Mouse (Mus musculus): ENCODE measurements around the gene Mfn1. TPM values are rescaled to one million over a fixed set of nuclear protein-coding genes. Genes with fewer than 3 reads are reported as not detected.

Mfn1 gene
- polyA plus RNA-seq, 1 experiment = 23.4 TPM

GRCm38 (mm10) chr3:32492097-32493090 is 36.9 kb upstream of the Mfn1 start, which contains the start of gene Kcnmb3:
Gene Kcnmb3, minus strand, starts transcription at chr3:32492231.
- WGBS = 73% methylated on average over 11 of the region's 11 CpGs
- H3K27ac ChIP-seq (ENCODE audit: control insufficient read depth, insufficient read depth, low read depth, low read length, poor library complexity) = peak within 1 kb of the TSS; percentile 41; the same call in 1 of the 2 replicates
- H3K4me3 ChIP-seq (replicated peaks; ENCODE audit: control insufficient read depth, low read depth, low read length) = no peak within 1 kb of the TSS
- no peak for TF ChIP-seq CTCF (IDR thresholded peaks at IDR 0.05; ENCODE audit: control insufficient read depth, insufficient read depth, low read length)
- TF ChIP-seq POLR2A (IDR thresholded peaks at IDR 0.05; ENCODE audit: borderline replicate concordance, control insufficient read depth, low read depth, low read length) = no peak
- H3K4me1 ChIP-seq (ENCODE audit: control insufficient read depth, insufficient read depth, low read length) = no peaks in the 10 kb centered on the region; the same call in 1 of the 2 replicates

GRCm38 (mm10) chr3:32494387-32495087 is 34.7 kb upstream of the Mfn1 start:
- whole genome bisulfite sequencing = 74% methylated on average over 8 of the region's 8 CpGs
- Histone ChIP-seq H3K27ac (ENCODE audit: control insufficient read depth, insufficient read depth, low read depth, low read length, poor library complexity) (no peak overlapping the region), H3K4me1 (ENCODE audit: control insufficient read depth, insufficient read depth, low read length) (no peaks in the 10 kb centered on the region; the same call in 1 of the 2 replicates), H3K4me3 (replicated peaks; ENCODE audit: control insufficient read depth, low read depth, low read length) (no peak overlapping the region)
- TF ChIP-seq CTCF (IDR thresholded peaks at IDR 0.05; ENCODE audit: control insufficient read depth, insufficient read depth, low read length) (peak; percentile 26; the same call in 1 of the 2 replicates), POLR2A (IDR thresholded peaks at IDR 0.05; ENCODE audit: borderline replicate concordance, control insufficient read depth, low read depth, low read length) (no peak)

- TF ChIP-seq POLR2A (IDR thresholded peaks at IDR 0.05; ENCODE audit: borderline replicate concordance, control insufficient read depth, low read depth, low read length) (no peak), CTCF (IDR thresholded peaks at IDR 0.05; ENCODE audit: control insufficient read depth, insufficient read depth, low read length) (no peak)
- H3K4me3 ChIP-seq (replicated peaks; ENCODE audit: control insufficient read depth, low read depth, low read length) = no peak overlapping the region
- H3K27ac ChIP-seq (ENCODE audit: control insufficient read depth, insufficient read depth, low read depth, low read length, poor library complexity) = no peak overlapping the region
- H3K4me1 ChIP-seq (ENCODE audit: control insufficient read depth, insufficient read depth, low read length) = no peaks in the 10 kb centered on the region; the same call in 1 of the 2 replicates
- WGBS = 63% methylated on average over 8 of the region's 8 CpGs
Measured at GRCm38 (mm10) chr3:32495088-32495770, 34.0 kb upstream of the Mfn1 start.

DNA sequence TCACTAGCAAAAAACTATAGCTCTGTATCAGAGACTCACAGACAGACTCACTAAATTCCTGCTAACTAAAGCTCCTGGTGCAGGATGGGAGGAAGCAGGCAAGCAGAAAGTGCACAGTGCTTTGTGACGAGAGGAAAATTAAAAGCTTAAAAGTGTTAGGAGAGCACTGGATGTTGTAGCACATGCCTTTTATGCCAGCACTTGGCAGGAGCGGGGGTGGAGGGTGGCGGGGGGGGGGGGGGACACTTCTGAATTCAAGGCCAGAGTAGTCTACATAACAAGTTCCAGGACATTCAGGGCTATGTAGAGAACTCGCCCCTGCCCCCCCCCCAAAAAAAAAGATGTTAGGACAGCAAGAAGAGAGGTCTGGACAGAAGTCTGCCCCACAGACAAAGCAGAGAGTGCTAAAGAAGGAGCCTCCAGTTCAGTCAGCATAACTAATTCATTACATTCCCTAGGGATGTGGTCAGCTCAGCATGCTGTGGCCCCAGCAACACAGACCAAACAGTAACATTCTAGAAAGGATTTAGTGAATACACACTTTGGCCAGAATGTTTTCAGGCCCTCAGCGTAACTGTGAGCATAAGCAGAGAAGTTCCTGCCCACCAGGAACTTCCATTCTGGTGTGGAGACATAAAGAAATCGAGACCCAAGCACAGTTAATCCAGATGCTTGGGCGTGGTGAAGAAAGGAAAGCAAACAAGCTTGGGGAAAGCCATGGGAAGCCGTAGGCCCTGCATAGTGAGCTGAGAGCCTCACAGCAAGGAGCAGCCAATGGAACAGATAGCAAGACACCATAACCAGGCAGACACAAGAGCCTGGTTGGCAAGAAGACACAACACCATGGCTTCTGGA is 33.2 kb upstream of the Mfn1 start:
- WGBS = 68% methylated on average over 8 of the region's 8 CpGs
- Histone ChIP-seq H3K4me1 (ENCODE audit: control insufficient read depth, insufficient read depth, low read length) (no peaks in the 10 kb centered on the region; the same call in 1 of the 2 replicates), H3K27ac (ENCODE audit: control insufficient read depth, insufficient read depth, low read depth, low read length, poor library complexity) (no peak overlapping the region), H3K4me3 (replicated peaks; ENCODE audit: control insufficient read depth, low read depth, low read length) (no peak overlapping the region)
- no peak for TF ChIP-seq CTCF (IDR thresholded peaks at IDR 0.05; ENCODE audit: control insufficient read depth, insufficient read depth, low read length)
- TF ChIP-seq POLR2A (IDR thresholded peaks at IDR 0.05; ENCODE audit: borderline replicate concordance, control insufficient read depth, low read depth, low read length) = no peak

- no peak overlapping the region for H3K27ac ChIP-seq (ENCODE audit: control insufficient read depth, insufficient read depth, low read depth, low read length, poor library complexity)
- 90% methylated on average over 1 of the region's 1 CpGs for WGBS
- H3K4me3 ChIP-seq (replicated peaks; ENCODE audit: control insufficient read depth, low read depth, low read length) = no peak overlapping the region
- no peaks in the 10 kb centered on the region; the same call in 1 of the 2 replicates for H3K4me1 ChIP-seq (ENCODE audit: control insufficient read depth, insufficient read depth, low read length)
- TF ChIP-seq CTCF (IDR thresholded peaks at IDR 0.05; ENCODE audit: control insufficient read depth, insufficient read depth, low read length) (no peak), POLR2A (IDR thresholded peaks at IDR 0.05; ENCODE audit: borderline replicate concordance, control insufficient read depth, low read depth, low read length) (no peak)
Measured at GRCm38 (mm10) chr3:32496711-32497070, 32.6 kb upstream of the Mfn1 start.

- Histone ChIP-seq H3K4me3 (replicated peaks; ENCODE audit: control insufficient read depth, low read depth, low read length) (no peak overlapping the region), H3K27ac (ENCODE audit: control insufficient read depth, insufficient read depth, low read depth, low read length, poor library complexity) (no peak overlapping the region), H3K4me1 (ENCODE audit: control insufficient read depth, insufficient read depth, low read length) (no peaks in the 10 kb centered on the region)
- 83% methylated on average over 2 of the region's 2 CpGs for WGBS
- TF ChIP-seq POLR2A (IDR thresholded peaks at IDR 0.05; ENCODE audit: borderline replicate concordance, control insufficient read depth, low read depth, low read length) = no peak
- TF ChIP-seq CTCF (IDR thresholded peaks at IDR 0.05; ENCODE audit: control insufficient read depth, insufficient read depth, low read length) = no peak
Measured at GRCm38 (mm10) chr3:32500346-32500745, 28.9 kb upstream of the Mfn1 start.

- no peak for TF ChIP-seq CTCF (IDR thresholded peaks at IDR 0.05; ENCODE audit: control insufficient read depth, insufficient read depth, low read length)
- no peak for TF ChIP-seq POLR2A (IDR thresholded peaks at IDR 0.05; ENCODE audit: borderline replicate concordance, control insufficient read depth, low read depth, low read length)
- H3K4me1 ChIP-seq (ENCODE audit: control insufficient read depth, insufficient read depth, low read length) = no peaks in the 10 kb centered on the region; the same call in 1 of the 2 replicates
- 55% methylated on average over 3 of the region's 3 CpGs for WGBS
- H3K4me3 ChIP-seq (replicated peaks; ENCODE audit: control insufficient read depth, low read depth, low read length) = no peak overlapping the region
- H3K27ac ChIP-seq (ENCODE audit: control insufficient read depth, insufficient read depth, low read depth, low read length, poor library complexity) = no peak overlapping the region
Measured at GRCm38 (mm10) chr3:32505841-32506240, 23.4 kb upstream of the Mfn1 start.

Measured in bone marrow, adult 2 months (tissue).